Mouse (Mus musculus) testis, adult 2 months (tissue): ENCODE data around the gene Camkv. TPM values are rescaled to one million over a fixed set of nuclear protein-coding genes. Genes with fewer than 3 reads are reported as not detected.

Source experiments
- H3K27ac ChIP-seq: fragments of 200-500 bp; 2 replicates; pipeline ENCODE4 v1.5.1; 2012; ENCODE audit warnings: low read depth, low read length; ENCODE audit not compliant: control insufficient read depth, insufficient read depth
- H3K27me3 ChIP-seq: fragments of 200-500 bp; 2 replicates; pipeline ENCODE4 v1.6.1; 2012; ENCODE audit warnings: mild to moderate bottlenecking, low read length, moderate library complexity; ENCODE audit not compliant: control insufficient read depth, insufficient read depth
- H3K36me3 ChIP-seq: fragments of 200-500 bp; 2 replicates; pipeline ENCODE4 v1.6.1; 2012; ENCODE audit warnings: mild to moderate bottlenecking, low read length; ENCODE audit not compliant: control insufficient read depth, insufficient read depth
- H3K4me1 ChIP-seq: fragments of 200-500 bp; 2 replicates; pipeline ENCODE4 v1.6.1; 2012; ENCODE audit warnings: low read length; ENCODE audit not compliant: control insufficient read depth, insufficient read depth
- H3K4me3 ChIP-seq: fragments of 200-500 bp; 2 replicates; pipeline ENCODE4 v1.5.1; 2012; ENCODE audit warnings: low read depth, mild to moderate bottlenecking, low read length, moderate library complexity, mixed read lengths; ENCODE audit not compliant: control insufficient read depth
- CTCF ChIP-seq: fragments of 200-500 bp; IDR thresholded peaks from 2 replicates; pipeline ENCODE4 v1.5.1; 2012; ENCODE audit warnings: low read depth, mild to moderate bottlenecking, inconsistent platforms, low read length, moderate library complexity; ENCODE audit not compliant: control insufficient read depth, insufficient read depth, insufficient replicate concordance
- POLR2A ChIP-seq: fragments of 200-500 bp; IDR thresholded peaks from 2 replicates; pipeline ENCODE4 v1.6.1; 2012; ENCODE audit warnings: low read depth, mild to moderate bottlenecking, inconsistent platforms, low read length, moderate library complexity; ENCODE audit not compliant: control insufficient read depth
- polyA plus RNA-seq: library from polyadenylated mRNA; depleted of rRNA; stranded (reverse); fragments of >200 nt; gene quantifications from 2 replicates; pipeline ENCODE4 v1.2.3, GENCODE M21; 2012

Camkv gene
- polyA plus RNA-seq, 1 experiment, result 6.5 TPM

DNA sequence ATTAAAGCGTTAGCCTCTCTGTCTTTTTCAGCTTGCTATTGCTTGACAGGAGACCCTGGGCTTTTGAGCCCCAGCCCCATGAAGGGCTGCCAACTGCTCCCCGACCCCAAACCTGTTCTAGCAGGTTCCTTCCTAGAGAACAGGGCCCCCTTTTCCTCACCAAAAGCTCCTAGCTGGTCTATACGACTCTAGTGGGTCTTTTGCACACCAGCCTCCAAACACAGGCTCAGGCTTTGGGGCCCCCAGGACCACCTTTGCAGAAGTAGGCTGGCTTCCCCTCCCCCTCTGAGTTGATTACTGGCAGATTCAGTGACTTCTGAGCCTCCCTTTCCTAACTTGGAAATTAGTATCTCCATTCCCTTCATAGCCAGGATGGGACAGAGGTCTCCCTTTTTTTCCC is 1.4 kb downstream of the Camkv start:
- Histone ChIP-seq H3K36me3 (no peaks in the 10 kb centered on the region), H3K4me3 (no peak overlapping the region), H3K4me1 (peaks cover 13% of the 10 kb centered on the region), H3K27me3 (no peaks in the 10 kb centered on the region), H3K27ac (no peak overlapping the region)
- no peak for TF ChIP-seq POLR2A
- TF ChIP-seq CTCF, result no peak

DNA sequence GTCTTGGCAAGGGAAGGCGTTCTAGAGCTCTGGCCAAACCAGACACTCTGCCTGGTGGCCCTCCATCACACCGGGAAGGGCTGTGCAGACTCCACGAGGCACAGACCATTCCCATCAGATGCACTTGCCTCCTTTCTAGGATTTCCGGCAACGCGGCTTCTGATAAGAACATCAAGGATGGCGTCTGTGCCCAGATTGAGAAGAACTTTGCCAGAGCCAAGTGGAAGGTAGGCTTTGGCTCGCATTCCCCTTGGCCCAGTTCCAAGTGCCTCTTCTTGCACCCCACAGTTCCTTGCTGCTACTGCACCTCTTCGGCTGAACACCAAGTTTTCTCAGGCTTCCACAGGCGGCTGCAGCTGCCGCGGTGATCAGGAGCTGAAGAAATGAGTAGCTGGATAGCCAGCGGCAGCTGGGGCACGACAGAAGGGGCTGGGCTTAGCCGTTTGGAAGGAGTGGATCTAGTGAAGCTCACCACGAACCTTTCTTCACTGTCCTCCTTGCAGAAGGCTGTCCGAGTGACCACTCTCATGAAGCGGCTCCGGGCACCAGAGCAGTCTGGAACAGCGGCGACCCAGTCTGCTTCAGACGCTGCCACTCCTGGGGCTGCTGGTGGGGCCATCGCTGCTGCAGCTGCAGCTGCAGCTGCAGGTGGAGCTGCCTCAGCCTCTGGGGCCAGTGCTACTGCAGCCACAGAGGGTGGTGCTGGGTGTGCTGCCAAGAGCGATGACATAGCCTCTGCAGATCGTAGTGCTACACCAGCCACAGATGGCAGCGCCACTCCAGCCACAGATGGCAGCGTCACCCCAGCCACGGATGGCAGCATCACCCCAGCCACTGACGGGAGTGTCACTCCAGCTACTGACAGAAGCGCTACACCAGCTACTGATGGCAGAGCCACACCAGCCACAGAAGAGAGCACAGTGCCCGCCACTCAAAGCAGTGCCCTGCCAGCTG is 12.0 kb downstream of the Camkv start:
- no peak overlapping the region for H3K27ac ChIP-seq
- no peaks in the 10 kb centered on the region for H3K36me3 ChIP-seq
- TF ChIP-seq CTCF (no peak), POLR2A (no peak)
- H3K27me3 ChIP-seq, result no peaks in the 10 kb centered on the region
- H3K4me1 ChIP-seq, result peaks cover 6% of the 10 kb centered on the region
- no peak overlapping the region for H3K4me3 ChIP-seq

DNA sequence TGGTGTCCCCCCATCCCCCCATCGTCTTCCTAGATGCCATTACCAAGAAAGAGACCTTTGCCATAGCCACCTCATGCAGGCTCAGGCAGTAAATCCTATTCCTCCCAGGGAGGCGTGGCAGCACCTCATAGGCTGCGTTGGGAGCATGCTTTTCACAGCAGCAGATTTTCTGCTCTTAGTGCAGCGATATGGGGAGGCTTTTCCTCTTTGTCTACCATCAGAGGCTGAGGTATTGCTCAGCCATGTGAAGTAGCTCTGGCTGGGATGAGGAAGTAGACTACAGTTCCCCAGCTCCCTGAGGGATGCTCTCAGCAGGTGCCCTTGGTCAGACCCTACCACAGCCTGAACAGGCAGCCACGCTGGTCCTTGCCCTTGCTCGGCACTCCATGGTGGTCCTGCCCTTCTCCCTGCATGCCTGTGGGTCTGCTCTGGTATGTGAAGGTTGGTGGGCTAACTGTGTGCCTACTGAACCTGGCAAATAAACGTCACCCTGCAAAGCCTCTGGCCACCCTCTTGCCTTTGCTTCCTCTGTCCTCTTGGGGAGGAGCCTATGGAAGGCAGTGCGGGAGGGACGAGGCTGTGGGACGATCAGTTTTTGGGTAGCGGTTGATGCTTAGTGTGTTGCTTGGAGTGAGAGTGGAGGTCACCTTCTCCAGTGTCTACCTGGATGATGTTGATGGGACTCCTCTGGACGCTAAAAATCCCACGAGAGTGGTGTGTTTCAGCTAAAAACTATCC is 13.9 kb downstream of the Camkv start:
- Histone ChIP-seq H3K27me3 (no peaks in the 10 kb centered on the region), H3K36me3 (no peaks in the 10 kb centered on the region), H3K4me1 (peaks cover 6% of the 10 kb centered on the region), H3K27ac (no peak overlapping the region), H3K4me3 (no peak overlapping the region)
- TF ChIP-seq POLR2A, result no peak
- TF ChIP-seq CTCF, result no peak

DNA sequence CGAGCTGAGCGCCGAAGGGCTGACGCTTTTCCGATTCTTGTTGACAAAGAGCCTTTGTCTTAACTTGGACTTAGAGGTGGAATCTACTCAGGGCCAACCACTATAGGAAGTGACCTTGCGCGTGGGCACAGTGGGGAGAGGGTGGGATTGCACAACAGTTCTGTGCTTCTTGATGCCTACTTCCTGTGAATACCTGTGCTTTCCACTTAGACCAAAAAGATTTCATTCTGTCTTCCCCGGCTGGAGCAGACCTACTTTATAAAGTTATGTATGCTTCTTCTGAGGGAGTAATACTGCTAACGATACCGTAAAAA is 14.4 kb downstream of the Camkv start, which contains the start of gene Traip:
TSS of gene Traip (plus strand) at position 215 of the 314 bp plus-strand sequence.
- Histone ChIP-seq H3K4me3 (peak within 1 kb of the TSS; percentile 86), H3K27me3 (no peaks in the 10 kb centered on the region), H3K4me1 (peaks cover 6% of the 10 kb centered on the region), H3K36me3 (no peaks in the 10 kb centered on the region), H3K27ac (peak within 1 kb of the TSS; percentile 88)
- TF ChIP-seq CTCF (no peak), POLR2A (no peak)

DNA sequence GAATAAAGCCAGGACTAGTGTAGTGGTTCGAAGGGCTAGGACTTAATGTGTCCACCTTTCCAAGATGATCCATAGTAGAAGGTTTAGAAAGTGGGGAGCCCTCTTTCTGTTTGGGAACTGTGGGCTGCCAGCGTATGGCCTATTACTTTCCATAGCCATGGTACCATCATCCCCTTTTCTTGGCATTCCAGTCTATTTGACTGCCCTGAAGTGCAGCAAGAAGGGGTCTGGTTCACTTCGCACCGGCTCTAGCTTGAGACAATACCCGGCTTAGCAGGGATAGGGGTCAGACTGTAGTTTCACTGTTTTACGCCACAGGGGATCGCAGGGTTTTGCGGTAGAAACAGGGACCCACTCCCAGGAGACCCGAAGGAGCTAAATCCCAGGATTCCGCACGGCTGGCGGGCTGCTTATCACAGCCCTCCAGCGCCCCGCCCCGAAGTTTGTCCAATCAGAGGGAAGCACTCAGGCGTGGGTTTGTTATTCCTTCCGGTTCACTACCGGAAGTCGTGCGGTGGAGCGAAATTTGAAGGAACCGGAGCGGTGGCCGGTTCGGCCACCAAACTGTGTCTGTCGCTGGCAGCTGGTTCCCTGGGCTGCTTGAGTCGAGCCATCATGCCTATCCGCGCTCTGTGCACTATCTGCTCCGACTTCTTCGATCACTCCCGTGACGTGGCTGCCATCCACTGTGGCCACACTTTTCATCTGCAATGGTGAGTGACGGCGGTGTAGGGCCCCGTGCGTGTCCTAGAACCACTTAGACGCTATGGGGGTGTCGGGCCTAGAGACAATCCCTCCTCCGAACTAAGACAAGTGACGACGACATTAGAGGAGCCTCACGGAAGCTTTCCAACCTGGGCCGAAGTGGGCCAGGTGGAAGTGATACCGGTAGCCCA is 15.2 kb downstream of the Camkv start:
- peak overlapping the region; percentile 88 for H3K27ac ChIP-seq
- no peaks in the 10 kb centered on the region for H3K36me3 ChIP-seq

DNA sequence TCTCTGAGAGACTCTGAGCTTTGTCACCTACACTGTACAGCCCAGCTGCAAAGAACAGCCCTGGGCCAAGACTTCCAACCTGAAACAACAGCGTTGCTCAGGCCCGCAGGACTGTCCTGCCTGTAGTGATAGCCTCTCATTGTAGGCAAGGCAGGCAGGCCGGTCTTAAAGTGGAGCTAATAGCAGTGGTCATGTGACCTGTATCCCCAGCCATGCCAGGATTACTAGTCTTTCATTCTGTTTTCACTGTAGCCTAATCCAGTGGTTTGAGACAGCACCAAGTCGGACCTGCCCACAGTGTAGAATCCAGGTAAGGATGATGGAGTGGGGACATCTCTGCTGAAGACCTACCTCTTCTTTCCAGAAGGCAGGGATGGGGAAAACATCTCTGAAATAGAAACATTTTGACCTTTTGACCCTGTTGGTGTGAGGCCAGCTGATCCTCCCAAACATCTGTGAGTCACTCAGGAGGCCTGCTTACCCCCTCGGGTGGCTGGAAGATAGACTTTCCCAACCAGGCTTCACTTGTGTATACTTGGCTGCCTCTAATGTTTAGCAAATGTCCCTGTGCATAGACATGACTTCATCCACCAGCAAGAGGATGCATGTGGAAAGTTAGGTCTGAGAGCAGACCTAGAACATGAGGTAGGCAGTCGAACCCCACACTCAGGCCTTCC is 20.3 kb downstream of the Camkv start:
- TF ChIP-seq POLR2A, result no peak
- TF ChIP-seq CTCF, result no peak
- Histone ChIP-seq H3K27me3 (no peaks in the 10 kb centered on the region), H3K36me3 (peaks cover 1% of the 10 kb centered on the region), H3K4me3 (no peak overlapping the region), H3K27ac (no peak overlapping the region), H3K4me1 (peaks cover 3% of the 10 kb centered on the region; the same call in 1 of the 2 replicates)

More for the DNA sequence above, 15.2 kb downstream of the Camkv start:
- TF ChIP-seq CTCF, result no peak; the same call in 1 of the 2 replicates
- TF ChIP-seq POLR2A, result peak; percentile 75
- Histone ChIP-seq H3K27me3 (no peaks in the 10 kb centered on the region), H3K4me3 (peak overlapping the region; percentile 86), H3K4me1 (peaks cover 6% of the 10 kb centered on the region)
